Mouse (Mus musculus) right cerebral cortex, postnatal 10 days (tissue): Measurements from ENCODE around the gene Bcl2l11.

Experiments used
- DNase-seq, 2 experiments: peaks; one replicate each; pipeline ENCODE4 v3.0.0; 2021; ENCODE audit warnings: low spot score in 2 of 2

Bcl2l11 gene

GRCm38 (mm10) chr2:128211022-128211880, 85.4 kb downstream of the Bcl2l11 start:
- peak in 1 of 2 experiments; percentile 29 for DNase-seq

GRCm38 (mm10) chr2:128211881-128212209, 86.0 kb downstream of the Bcl2l11 start:
- DNase-seq: no peak
